Mouse (Mus musculus): ENCODE results near the gene Fuz. TPM values are rescaled to one million over a fixed set of nuclear protein-coding genes. Genes with fewer than 3 reads are reported as not detected.
A peak's percentile ranks its signal among the peaks of the same experiment; 100 is the strongest.
"Not testable (repeated sequence)": the region's sequence is repeated elsewhere in the genome, so short reads cannot be mapped to it uniquely, and the experiment has no call there.

The Fuz gene
- polyA plus RNA-seq, 1 experiment from 2014 or later, result 24.7 TPM

- not testable (repeated sequence) for H3K9ac ChIP-seq; H3K27me3 ChIP-seq; H3K4me2 ChIP-seq; H3K9me3 ChIP-seq (replicated peaks); ATAC-seq; H3K4me3 ChIP-seq; H3K27ac ChIP-seq
- WGBS, result 97% methylated on average over 2 of the region's 2 CpGs
- peaks cover 16% of the 10 kb centered on the region for H3K36me3 ChIP-seq (ENCODE audit: poor library complexity, severe bottlenecking)
- H3K4me1 ChIP-seq, result peaks cover 31% of the 10 kb centered on the region
Observed at GRCm38 (mm10) chr7:44871774-44872173, 24.1 kb upstream of the Fuz start.

GRCm38 (mm10) chr7:44877833-44878232 is 18.0 kb upstream of the Fuz start:
- Histone ChIP-seq H3K4me3 (no peak overlapping the region), H3K4me2 (no peak overlapping the region), H3K27ac (no peak overlapping the region), H3K9ac (no peak overlapping the region), H3K36me3 (ENCODE audit: poor library complexity, severe bottlenecking) (peaks cover 74% of the 10 kb centered on the region), H3K9me3 (replicated peaks) (no peaks in the 10 kb centered on the region), H3K27me3 (no peaks in the 10 kb centered on the region), H3K4me1 (no peaks in the 10 kb centered on the region)
- 89% methylated on average over 14 of the region's 14 CpGs for WGBS
- ATAC-seq, result no peak

- no peaks in the 10 kb centered on the region for H3K27me3 ChIP-seq
- peaks cover 96% of the 10 kb centered on the region for H3K36me3 ChIP-seq (ENCODE audit: poor library complexity, severe bottlenecking)
- H3K9ac ChIP-seq, result no peak overlapping the region
- no peaks in the 10 kb centered on the region for H3K9me3 ChIP-seq (replicated peaks)
- WGBS, result 95% methylated on average over 3 of the region's 3 CpGs
- ATAC-seq, result no peak
- H3K4me3 ChIP-seq, result no peak overlapping the region
- H3K4me1 ChIP-seq, result no peaks in the 10 kb centered on the region
- no peak overlapping the region for H3K4me2 ChIP-seq
- H3K27ac ChIP-seq, result no peak overlapping the region
Observed at GRCm38 (mm10) chr7:44883036-44883435, 12.8 kb upstream of the Fuz start.

- no peak for ATAC-seq
- no peak overlapping the region for H3K27ac ChIP-seq
- 96% methylated on average over 5 of the region's 5 CpGs for WGBS
- H3K9me3 ChIP-seq (replicated peaks), result no peaks in the 10 kb centered on the region
- H3K27me3 ChIP-seq, result no peaks in the 10 kb centered on the region
- H3K4me3 ChIP-seq, result no peak overlapping the region
- no peak overlapping the region for H3K4me2 ChIP-seq
- no peak overlapping the region for H3K9ac ChIP-seq
- peaks cover 96% of the 10 kb centered on the region for H3K36me3 ChIP-seq (ENCODE audit: poor library complexity, severe bottlenecking)
- H3K4me1 ChIP-seq, result peaks cover 9% of the 10 kb centered on the region
Observed at GRCm38 (mm10) chr7:44884637-44885036, 11.2 kb upstream of the Fuz start.

- WGBS, result 88% methylated on average over 7 of the region's 7 CpGs
Observed at GRCm38 (mm10) chr7:44886964-44887363, 8.9 kb upstream of the Fuz start.

GRCm38 (mm10) chr7:44888256-44889105 is 7.4 kb upstream of the Fuz start:
- 0 out of 2 replicates have a peak overlapping the region, but pooled peaks have one; percentile 1 for H3K9ac ChIP-seq
- H3K27ac ChIP-seq, result 0 out of 2 replicates have a peak overlapping the region, but pooled peaks have one; percentile 4

More at GRCm38 (mm10) chr7:44886964-44887363, 8.9 kb upstream of the Fuz start:
- no peak overlapping the region for H3K4me2 ChIP-seq
- H3K27me3 ChIP-seq, result no peaks in the 10 kb centered on the region
- peaks cover 82% of the 10 kb centered on the region for H3K36me3 ChIP-seq (ENCODE audit: poor library complexity, severe bottlenecking)
- no peaks in the 10 kb centered on the region for H3K9me3 ChIP-seq (replicated peaks)
- no peak overlapping the region for H3K27ac ChIP-seq
- no peak overlapping the region for H3K4me3 ChIP-seq
- H3K9ac ChIP-seq, result peak overlapping the region; percentile 9; the same call in 1 of the 2 replicates
- H3K4me1 ChIP-seq, result peaks cover 23% of the 10 kb centered on the region
- no peak for ATAC-seq

GRCm38 (mm10) chr7:44890180-44890579 is 5.7 kb upstream of the Fuz start:
- Histone ChIP-seq H3K27me3 (no peaks in the 10 kb centered on the region), H3K9ac (peak overlapping the region; percentile 91), H3K4me1 (peaks cover 45% of the 10 kb centered on the region), H3K27ac (no peak overlapping the region), H3K4me2 (peak overlapping the region; percentile 95), H3K4me3 (peak overlapping the region; percentile 85), H3K36me3 (ENCODE audit: poor library complexity, severe bottlenecking) (peaks cover 52% of the 10 kb centered on the region), H3K9me3 (replicated peaks) (no peaks in the 10 kb centered on the region)
- ATAC-seq, result no peak
- WGBS, result 83% methylated on average over 7 of the region's 7 CpGs

More at GRCm38 (mm10) chr7:44888256-44889105, 7.4 kb upstream of the Fuz start:
- ATAC-seq, result no peak
- Histone ChIP-seq H3K9me3 (replicated peaks) (no peaks in the 10 kb centered on the region), H3K27me3 (no peaks in the 10 kb centered on the region), H3K36me3 (ENCODE audit: poor library complexity, severe bottlenecking) (peaks cover 67% of the 10 kb centered on the region), H3K4me3 (no peak overlapping the region), H3K4me2 (no peak overlapping the region), H3K4me1 (peaks cover 28% of the 10 kb centered on the region)
- WGBS, result 83% methylated on average over 13 of the region's 13 CpGs

GRCm38 (mm10) chr7:44890737-44891136 is 5.1 kb upstream of the Fuz start:
- peak overlapping the region; percentile 95 for H3K4me2 ChIP-seq
- no peak overlapping the region for H3K27ac ChIP-seq
- H3K36me3 ChIP-seq (ENCODE audit: poor library complexity, severe bottlenecking), result peaks cover 46% of the 10 kb centered on the region
- 65% methylated on average over 4 of the region's 4 CpGs for WGBS
- no peak for ATAC-seq
- peak overlapping the region; percentile 91 for H3K9ac ChIP-seq
- H3K4me1 ChIP-seq, result peaks cover 48% of the 10 kb centered on the region
- H3K4me3 ChIP-seq, result peak overlapping the region; percentile 85
- H3K27me3 ChIP-seq, result no peaks in the 10 kb centered on the region
- H3K9me3 ChIP-seq (replicated peaks), result no peaks in the 10 kb centered on the region

- Histone ChIP-seq H3K4me2 (peak overlapping the region; percentile 95), H3K27ac (peak overlapping the region; percentile 96), H3K4me3 (peak overlapping the region; percentile 85), H3K4me1 (peaks cover 53% of the 10 kb centered on the region), H3K36me3 (ENCODE audit: poor library complexity, severe bottlenecking) (peaks cover 38% of the 10 kb centered on the region), H3K9me3 (replicated peaks) (no peaks in the 10 kb centered on the region), H3K9ac (peak overlapping the region; percentile 91), H3K27me3 (no peaks in the 10 kb centered on the region)
- no peak for ATAC-seq
- 14% methylated on average over 6 of the region's 6 CpGs for WGBS
Observed at GRCm38 (mm10) chr7:44891611-44892010, 4.3 kb upstream of the Fuz start.

GRCm38 (mm10) chr7:44892276-44892921 is 3.5 kb upstream of the Fuz start, which contains the start of gene Med25:
Med25 (minus strand) TSS chr7:44892712.
- H3K4me1 ChIP-seq, result peaks cover 61% of the 10 kb centered on the region
- H3K9ac ChIP-seq, result peak within 1 kb of the TSS; percentile 91
- peaks cover 30% of the 10 kb centered on the region for H3K36me3 ChIP-seq (ENCODE audit: poor library complexity, severe bottlenecking)
- H3K4me3 ChIP-seq, result peak within 1 kb of the TSS; percentile 85
- peak within 1 kb of the TSS; percentile 95 for H3K4me2 ChIP-seq
- ATAC-seq, result peak; percentile 78
- H3K27ac ChIP-seq, result peak within 1 kb of the TSS; percentile 96
- no peaks in the 10 kb centered on the region for H3K27me3 ChIP-seq
- under 1% methylated on average over 56 of the region's 56 CpGs for WGBS
- no peaks in the 10 kb centered on the region for H3K9me3 ChIP-seq (replicated peaks)

- Histone ChIP-seq H3K27me3 (no peaks in the 10 kb centered on the region), H3K4me2 (peak overlapping the region; percentile 57), H3K27ac (peak overlapping the region; percentile 95), H3K9me3 (replicated peaks) (no peaks in the 10 kb centered on the region), H3K4me3 (peak overlapping the region; percentile 22), H3K4me1 (peaks cover 67% of the 10 kb centered on the region), H3K9ac (peak overlapping the region; percentile 35; the same call in 1 of the 2 replicates), H3K36me3 (ENCODE audit: poor library complexity, severe bottlenecking) (peaks cover 24% of the 10 kb centered on the region)
- ATAC-seq, result no peak
- WGBS, result 2% methylated on average over 8 of the region's 8 CpGs
Observed at GRCm38 (mm10) chr7:44893197-44893596, 2.7 kb upstream of the Fuz start.

- WGBS, result 87% methylated on average over 3 of the region's 3 CpGs
- Histone ChIP-seq H3K9ac (no peak overlapping the region), H3K27ac (peak overlapping the region; percentile 95), H3K36me3 (ENCODE audit: poor library complexity, severe bottlenecking) (peaks cover 23% of the 10 kb centered on the region), H3K27me3 (no peaks in the 10 kb centered on the region), H3K4me1 (peaks cover 68% of the 10 kb centered on the region), H3K4me2 (peak overlapping the region; percentile 78; the same call in 1 of the 2 replicates), H3K9me3 (replicated peaks) (no peaks in the 10 kb centered on the region), H3K4me3 (no peak overlapping the region)
- no peak for ATAC-seq
Observed at GRCm38 (mm10) chr7:44894175-44894574, 1.7 kb upstream of the Fuz start.

Data from forebrain, embryonic 13.5 days (tissue).